Mouse (Mus musculus): ENCODE measurements at regions not wholly inside any gene's neighbourhood (a gene's known extent, or its start where the extent isn't known, plus 50 kb on each side); places are given as distances from the start of the nearest gene placed in this dataset.

DNA sequence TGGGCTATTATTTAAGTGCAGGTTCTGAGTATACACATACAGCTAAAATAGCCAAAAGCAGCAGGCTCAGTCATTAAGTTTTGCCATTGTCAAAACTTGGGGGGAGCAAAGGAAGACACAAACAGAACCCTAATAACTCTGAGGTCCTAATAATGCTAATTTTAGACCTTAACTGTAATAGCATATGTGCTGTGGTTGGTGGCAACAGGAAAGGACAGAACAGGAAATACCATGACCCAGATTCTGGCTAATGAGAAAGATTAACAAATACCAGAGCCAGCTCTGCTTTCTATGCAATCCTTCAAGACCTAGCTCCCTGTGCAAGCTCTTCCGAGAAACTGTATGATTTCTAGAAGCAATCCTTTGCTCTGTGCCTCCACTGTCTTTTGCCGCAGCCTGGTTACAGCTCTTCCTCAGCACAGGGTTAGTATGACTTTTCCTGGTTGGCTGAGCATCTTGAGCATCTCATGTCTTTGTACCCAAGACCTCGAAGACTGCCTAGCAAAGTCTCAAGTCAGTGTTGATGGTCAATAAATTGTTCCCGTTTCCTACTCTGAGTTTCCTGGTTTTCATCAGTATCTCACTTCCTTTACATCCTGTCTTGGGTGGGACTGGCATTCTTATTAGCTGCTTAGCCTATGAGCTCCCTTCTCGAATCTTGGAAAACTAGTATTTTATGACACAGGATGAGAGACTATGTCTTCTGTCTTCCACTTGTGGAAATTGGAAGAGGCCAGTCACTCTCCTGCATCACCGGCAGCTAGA, 49.9 kb upstream of the Eed start:
- DNase-seq (ENCODE audit: low spot score in 2 of 2) = no peak

DNA sequence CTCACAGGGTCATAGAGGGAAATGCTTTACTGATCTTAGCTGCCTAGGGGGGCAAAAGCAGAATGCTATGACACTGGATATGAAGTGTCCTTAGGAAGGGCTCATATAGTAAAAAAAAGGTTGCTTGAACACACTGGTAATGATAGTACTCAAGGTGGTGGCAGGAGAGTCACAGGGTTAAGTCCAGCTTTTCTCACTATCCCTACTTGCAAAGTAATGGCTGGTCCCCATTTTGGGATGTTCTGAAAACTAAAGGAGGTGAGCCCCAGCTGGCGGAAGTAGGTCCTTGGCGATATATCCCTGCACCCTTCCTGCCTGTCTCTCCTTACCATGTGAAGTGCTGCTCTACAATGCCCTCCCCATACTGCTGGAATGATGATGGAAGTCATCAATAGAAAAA, 52.3 kb upstream of the Eed start:
- DNase-seq (ENCODE audit: low spot score in 2 of 2) = no peak

- peak; percentile 42 to 50 for DNase-seq (ENCODE audit: low spot score in 2 of 2)
Measured at GRCm38 (mm10) chr7:90033640-90034312, 53.0 kb upstream of the Eed start.

DNA sequence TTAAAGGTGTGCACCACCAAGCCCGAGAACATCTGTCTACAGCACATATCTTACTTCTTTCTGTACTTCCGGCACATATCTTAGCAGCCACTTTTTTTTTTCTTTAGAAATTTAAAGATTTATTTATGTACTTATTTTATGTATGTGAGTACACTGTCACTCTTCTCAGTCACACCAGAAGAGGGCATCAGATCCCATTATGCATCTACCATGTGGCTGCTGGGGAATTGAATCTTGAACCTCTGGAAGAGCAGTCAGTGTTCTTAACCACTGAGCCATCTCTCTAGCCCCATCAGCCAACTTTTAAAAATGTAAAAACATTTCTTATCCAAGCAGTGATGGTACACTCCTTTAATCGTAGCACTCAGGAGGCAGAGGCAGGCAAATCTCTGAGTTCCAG, 53.7 kb upstream of the Eed start:
- no peak for DNase-seq (ENCODE audit: low spot score in 2 of 2)

DNA sequence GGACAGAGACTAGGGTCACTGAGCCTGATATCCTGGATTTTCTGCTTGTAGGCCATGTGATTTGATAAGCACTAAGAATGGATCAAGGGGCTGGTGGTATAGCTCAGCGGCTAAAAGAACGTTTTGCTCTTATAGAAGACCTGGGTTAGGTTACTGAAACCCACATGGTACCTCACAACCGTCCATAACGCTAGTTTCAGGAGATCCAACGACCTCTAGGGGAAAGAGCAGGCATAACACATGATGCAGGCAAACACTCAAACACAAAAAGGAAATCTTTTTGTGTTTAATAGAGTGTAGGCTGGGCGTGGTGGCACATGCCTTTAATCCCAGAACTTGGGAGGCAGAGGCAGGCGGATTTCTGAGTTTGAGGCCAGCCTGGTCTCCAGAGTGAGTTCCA, 54.6 kb upstream of the Eed start:
- DNase-seq (ENCODE audit: low spot score in 2 of 2) = no peak

- DNase-seq (ENCODE audit: low spot score in 2 of 2) = no peak
Measured at GRCm38 (mm10) chr7:90037736-90038135, 57.0 kb upstream of the Eed start.

- DNase-seq (ENCODE audit: low spot score in 2 of 2) = no peak
Measured at GRCm38 (mm10) chr7:90039504-90039903, 58.7 kb upstream of the Eed start.

GRCm38 (mm10) chr7:90040581-90041340, 60.0 kb upstream of the Eed start:
- no peak for DNase-seq (ENCODE audit: low spot score in 2 of 2)

DNA sequence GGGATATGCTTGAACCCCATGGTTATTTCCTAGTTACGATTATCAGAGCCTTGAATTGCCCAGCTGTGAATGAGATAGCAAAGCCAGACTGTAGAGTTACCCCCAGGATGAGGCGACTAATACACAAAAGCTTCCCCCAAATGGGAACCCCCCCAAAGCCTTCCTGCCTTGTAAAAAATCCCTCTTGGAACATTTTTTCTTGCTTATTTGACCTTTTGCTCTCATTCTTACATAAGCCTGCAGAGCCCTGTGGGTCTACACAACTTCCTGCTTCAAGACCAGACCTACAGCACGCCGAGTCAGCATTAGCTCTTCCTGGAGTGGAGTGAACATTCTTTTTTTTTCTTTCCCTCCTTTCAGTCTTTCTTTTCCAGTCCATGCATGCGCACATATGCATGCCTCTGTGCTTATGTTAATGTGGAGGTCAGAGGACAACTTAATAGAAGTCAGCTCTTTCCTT, 60.8 kb upstream of the Eed start:
- peak; percentile 34 to 43 for DNase-seq (ENCODE audit: low spot score in 2 of 2)

- peak in 1 of 2 experiments; percentile 45 for DNase-seq (ENCODE audit: low spot score in 2 of 2)
Measured at GRCm38 (mm10) chr7:90042364-90042763, 61.6 kb upstream of the Eed start.

DNA sequence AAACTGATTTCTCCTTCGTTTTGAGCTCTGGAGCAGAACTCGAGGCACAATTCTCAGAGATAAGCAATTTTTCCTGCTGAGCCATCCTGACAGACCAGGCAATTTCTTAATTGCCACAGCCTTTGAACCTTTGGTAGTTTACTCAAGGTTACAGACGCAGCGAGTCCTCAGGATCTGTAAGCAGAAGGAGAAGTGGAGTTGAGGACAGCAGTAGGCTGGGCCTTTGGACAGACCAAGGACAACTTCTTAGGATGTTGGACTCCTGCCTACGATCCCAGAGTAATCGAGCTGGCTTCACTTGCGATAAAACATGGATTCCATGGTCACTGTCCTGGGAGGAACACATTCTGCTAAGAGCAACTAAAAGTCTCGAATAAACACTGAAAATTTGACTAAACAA, 62.7 kb upstream of the Eed start:
- DNase-seq (ENCODE audit: low spot score in 2 of 2) = no peak

DNA sequence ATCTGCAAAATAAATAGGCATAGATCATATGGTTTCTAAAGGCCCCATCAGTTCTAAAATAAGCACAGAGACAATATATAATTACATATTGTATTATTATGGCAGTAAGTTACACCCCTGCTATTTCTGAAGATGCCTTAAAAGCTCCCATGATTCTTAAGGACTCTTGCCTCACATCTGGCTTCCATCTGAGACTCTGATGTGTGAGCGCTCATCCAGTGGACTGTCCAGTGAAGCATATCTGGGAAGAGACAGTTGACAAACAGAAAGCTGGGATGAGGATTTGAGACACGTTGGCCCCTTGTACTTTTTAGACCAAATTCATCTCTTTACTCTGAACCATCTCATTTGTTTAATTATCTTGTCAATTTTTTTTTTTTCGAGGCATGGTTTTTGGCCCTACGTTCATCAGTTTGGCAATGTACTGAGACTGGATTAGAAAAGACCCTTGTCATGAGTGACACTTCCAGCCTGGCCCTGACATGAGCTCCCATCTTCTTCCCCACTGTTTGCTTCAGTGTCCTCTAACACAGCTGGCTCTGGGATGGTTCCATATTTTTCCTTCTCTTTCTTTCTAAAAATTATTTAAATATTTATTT, 63.4 kb upstream of the Eed start:
- DNase-seq (ENCODE audit: low spot score in 2 of 2) = no peak

DNA sequence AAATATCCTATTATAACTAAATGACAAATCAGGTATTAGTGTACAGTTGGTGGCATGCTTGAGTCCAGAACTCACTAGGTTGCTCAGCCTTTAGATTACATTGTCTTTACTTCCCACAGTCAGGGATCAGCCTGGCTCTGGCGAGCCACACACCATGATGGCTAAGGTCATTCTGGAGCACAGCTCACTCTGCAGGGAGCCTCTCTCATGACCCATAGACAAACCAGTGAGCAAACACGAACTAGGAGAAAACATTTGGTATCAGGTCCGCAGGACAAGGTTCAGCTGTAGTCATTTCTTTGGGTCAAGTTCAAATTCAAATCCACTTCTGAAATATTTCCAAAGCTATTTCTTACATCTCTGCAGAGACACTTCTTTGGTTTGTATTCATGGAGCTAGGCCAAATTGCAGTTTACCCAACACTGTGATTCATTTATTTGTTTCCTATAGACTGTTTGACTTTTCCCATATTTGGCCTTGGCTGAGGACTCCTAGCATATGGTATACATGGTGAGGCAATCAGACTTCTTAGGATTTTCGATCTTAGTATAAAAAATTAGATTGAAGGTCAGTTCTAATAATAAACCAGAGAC, 64.5 kb upstream of the Eed start:
- DNase-seq (ENCODE audit: low spot score in 2 of 2) = no peak

- peak in 1 of 2 experiments; percentile 52 for DNase-seq (ENCODE audit: low spot score in 2 of 2)
Measured at GRCm38 (mm10) chr7:90046228-90046627, 65.4 kb upstream of the Eed start.

GRCm38 (mm10) chr7:90046862-90047261, 66.1 kb upstream of the Eed start:
- no peak for DNase-seq (ENCODE audit: low spot score in 2 of 2)

DNA sequence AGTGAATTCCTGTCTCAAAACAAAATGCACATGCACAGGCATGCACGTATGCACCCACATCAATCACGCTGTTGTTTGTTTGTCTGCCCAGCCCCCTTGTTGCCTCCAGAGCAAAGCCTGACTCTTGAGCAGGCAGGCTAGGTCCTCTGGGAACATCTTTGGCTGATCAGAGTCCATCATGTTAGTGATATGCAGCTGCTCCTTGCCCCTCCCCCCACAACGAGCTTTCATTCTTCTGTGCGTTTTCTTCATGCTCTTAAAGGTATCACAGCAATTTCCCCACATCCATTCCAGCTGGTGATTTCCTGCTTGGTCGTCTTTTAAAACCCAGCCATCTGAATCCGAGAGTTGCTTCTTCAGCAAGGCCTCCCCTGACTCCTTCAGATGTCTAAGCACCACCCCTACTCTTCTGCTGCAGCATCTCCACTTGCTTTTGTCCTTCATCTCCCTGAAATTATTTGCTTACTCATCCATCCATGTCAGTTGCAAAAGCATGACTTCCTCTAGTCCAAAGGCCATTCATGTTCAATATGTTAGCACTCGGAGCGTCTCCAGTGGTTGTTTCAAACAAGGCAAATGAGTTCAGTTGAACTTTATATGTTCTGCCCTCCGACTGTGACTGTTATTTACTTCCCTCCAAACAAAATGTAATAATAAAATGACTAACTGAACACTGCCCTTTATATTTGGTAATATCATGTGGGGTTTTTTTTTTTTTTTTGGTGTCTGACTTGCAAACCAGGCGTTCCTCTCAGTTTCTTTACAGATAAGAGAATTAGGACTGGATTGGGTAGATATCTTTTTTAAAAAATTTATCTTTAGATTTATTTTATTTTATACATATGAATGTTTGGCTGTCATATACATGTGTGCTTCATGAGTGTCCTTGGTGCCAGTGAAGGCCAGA, 67.9 kb upstream of the Eed start:
- no peak for DNase-seq (ENCODE audit: low spot score in 2 of 2)

- no peak for DNase-seq (ENCODE audit: low spot score in 2 of 2)
Measured at GRCm38 (mm10) chr7:90049831-90050237, 69.1 kb upstream of the Eed start.

- DNase-seq (ENCODE audit: low spot score in 2 of 2) = peak; percentile 60
Measured at GRCm38 (mm10) chr7:90054795-90055511, 74.2 kb upstream of the Eed start.

GRCm38 (mm10) chr7:90057947-90058346, 72.1 kb upstream of the Picalm start:
- no peak for DNase-seq (ENCODE audit: low spot score in 2 of 2)

DNA sequence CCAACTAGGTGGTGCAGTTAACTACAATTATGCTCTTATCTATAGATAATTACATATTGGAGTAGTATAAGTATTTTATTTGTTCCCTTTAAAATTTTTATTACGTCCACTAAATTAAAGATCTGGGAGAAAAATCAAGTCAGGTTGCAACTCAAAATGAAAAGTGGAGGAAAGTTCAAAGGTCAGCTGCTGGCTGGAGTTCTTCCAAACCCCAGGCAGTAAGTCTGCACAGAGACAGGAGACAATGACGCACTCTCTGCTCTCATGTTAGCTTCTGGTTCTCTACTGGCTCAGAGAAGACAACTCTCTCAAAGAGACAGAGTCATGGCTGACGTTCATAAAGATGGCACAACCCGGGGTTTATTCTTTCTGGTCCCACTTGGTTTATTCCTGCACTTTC, 71.4 kb upstream of the Picalm start:
- DNase-seq (ENCODE audit: low spot score in 2 of 2) = no peak
